Mouse (Mus musculus): ENCODE data around the gene Pnmal2. TPM values are rescaled to one million over a fixed set of nuclear protein-coding genes. Genes with fewer than 3 reads are reported as not detected.

Pnmal2 gene
- polyA plus RNA-seq, 1 experiment from 2014 or later: 12.2 TPM

- Histone ChIP-seq H3K27me3 (ENCODE audit: insufficient read depth, poor library complexity, severe bottlenecking) (peaks cover 18% of the 10 kb centered on the region), H3K36me3 (peaks cover 13% of the 10 kb centered on the region), H3K27ac (no peak overlapping the region), H3K4me3 (no peak overlapping the region), H3K9me3 (no peaks in the 10 kb centered on the region), H3K4me1 (replicated peaks) (peaks cover 41% of the 10 kb centered on the region)
- no peak for DNase-seq (ENCODE audit: low spot score)
- WGBS: 44% methylated on average over 10 of the region's 10 CpGs
These were observed 34.6 kb upstream of the Pnmal2 start for GRCm38 (mm10) chr7:16909909-16910308.

GRCm38 (mm10) chr7:16911904-16912303 is 32.6 kb upstream of the Pnmal2 start:
- H3K27ac ChIP-seq: no peak overlapping the region
- no peak for DNase-seq (ENCODE audit: low spot score)
- WGBS: 90% methylated on average over 3 of the region's 3 CpGs
- peaks cover 33% of the 10 kb centered on the region for H3K36me3 ChIP-seq
- H3K4me1 ChIP-seq (replicated peaks): peaks cover 22% of the 10 kb centered on the region
- no peak overlapping the region for H3K4me3 ChIP-seq
- H3K27me3 ChIP-seq (ENCODE audit: insufficient read depth, poor library complexity, severe bottlenecking): peaks cover 18% of the 10 kb centered on the region
- no peaks in the 10 kb centered on the region for H3K9me3 ChIP-seq

GRCm38 (mm10) chr7:16912360-16912759 is 32.1 kb upstream of the Pnmal2 start:
- Histone ChIP-seq H3K36me3 (peaks cover 37% of the 10 kb centered on the region), H3K27me3 (ENCODE audit: insufficient read depth, poor library complexity, severe bottlenecking) (peaks cover 18% of the 10 kb centered on the region), H3K4me3 (no peak overlapping the region), H3K27ac (no peak overlapping the region), H3K9me3 (no peaks in the 10 kb centered on the region), H3K4me1 (replicated peaks) (peaks cover 23% of the 10 kb centered on the region)
- DNase-seq (ENCODE audit: low spot score): no peak
- 84% methylated on average over 6 of the region's 6 CpGs for WGBS

GRCm38 (mm10) chr7:16913806-16914452 is 30.6 kb upstream of the Pnmal2 start:
- DNase-seq (ENCODE audit: low spot score): peak; percentile 77
- WGBS: 39% methylated on average over 10 of the region's 10 CpGs
- Histone ChIP-seq H3K27me3 (ENCODE audit: insufficient read depth, poor library complexity, severe bottlenecking) (peaks cover 7% of the 10 kb centered on the region; the same call in 1 of the 2 replicates), H3K4me3 (no peak overlapping the region), H3K27ac (no peak overlapping the region), H3K4me1 (replicated peaks) (peaks cover 27% of the 10 kb centered on the region), H3K9me3 (no peaks in the 10 kb centered on the region), H3K36me3 (peaks cover 53% of the 10 kb centered on the region)

GRCm38 (mm10) chr7:16914453-16915343 is 29.8 kb upstream of the Pnmal2 start:
- Histone ChIP-seq H3K9me3 (no peaks in the 10 kb centered on the region), H3K4me1 (replicated peaks) (peaks cover 27% of the 10 kb centered on the region), H3K27me3 (ENCODE audit: insufficient read depth, poor library complexity, severe bottlenecking) (peaks cover under 1% of the 10 kb centered on the region; the same call in 1 of the 2 replicates), H3K36me3 (peaks cover 61% of the 10 kb centered on the region), H3K27ac (no peak overlapping the region), H3K4me3 (no peak overlapping the region)
- no peak for DNase-seq (ENCODE audit: low spot score)
- 83% methylated on average over 18 of the region's 18 CpGs for WGBS

- DNase-seq (ENCODE audit: low spot score): no peak
- H3K36me3 ChIP-seq: peaks cover 67% of the 10 kb centered on the region
- no peaks in the 10 kb centered on the region for H3K9me3 ChIP-seq
- H3K27ac ChIP-seq: no peak overlapping the region
- H3K4me1 ChIP-seq (replicated peaks): peaks cover 35% of the 10 kb centered on the region
- 88% methylated on average over 32 of the region's 32 CpGs for WGBS
- H3K27me3 ChIP-seq (ENCODE audit: insufficient read depth, poor library complexity, severe bottlenecking): no peaks in the 10 kb centered on the region
- H3K4me3 ChIP-seq: no peak overlapping the region
These were observed 28.8 kb upstream of the Pnmal2 start for GRCm38 (mm10) chr7:16915461-16916340.

GRCm38 (mm10) chr7:16916342-16917265 is 27.9 kb upstream of the Pnmal2 start:
- Histone ChIP-seq H3K9me3 (no peaks in the 10 kb centered on the region), H3K27ac (no peak overlapping the region), H3K36me3 (peaks cover 76% of the 10 kb centered on the region), H3K4me3 (no peak overlapping the region), H3K27me3 (ENCODE audit: insufficient read depth, poor library complexity, severe bottlenecking) (no peaks in the 10 kb centered on the region), H3K4me1 (replicated peaks) (peaks cover 44% of the 10 kb centered on the region)
- WGBS: 86% methylated on average over 30 of the region's 30 CpGs
- DNase-seq (ENCODE audit: low spot score): no peak

- 89% methylated on average over 11 of the region's 11 CpGs for WGBS
These were observed 27.0 kb upstream of the Pnmal2 start for GRCm38 (mm10) chr7:16917447-16917846.

GRCm38 (mm10) chr7:16918014-16918413 is 26.5 kb upstream of the Pnmal2 start:
- DNase-seq (ENCODE audit: low spot score): no peak
- no peak overlapping the region for H3K4me3 ChIP-seq
- WGBS: 84% methylated on average over 9 of the region's 9 CpGs
- H3K27me3 ChIP-seq (ENCODE audit: insufficient read depth, poor library complexity, severe bottlenecking): no peaks in the 10 kb centered on the region
- peaks cover 78% of the 10 kb centered on the region for H3K36me3 ChIP-seq
- H3K27ac ChIP-seq: no peak overlapping the region
- H3K4me1 ChIP-seq (replicated peaks): peaks cover 59% of the 10 kb centered on the region
- no peaks in the 10 kb centered on the region for H3K9me3 ChIP-seq

More at GRCm38 (mm10) chr7:16917447-16917846, 27.0 kb upstream of the Pnmal2 start:
- Histone ChIP-seq H3K4me1 (replicated peaks) (peaks cover 53% of the 10 kb centered on the region), H3K27ac (no peak overlapping the region), H3K36me3 (peaks cover 78% of the 10 kb centered on the region), H3K27me3 (ENCODE audit: insufficient read depth, poor library complexity, severe bottlenecking) (no peaks in the 10 kb centered on the region), H3K4me3 (no peak overlapping the region), H3K9me3 (no peaks in the 10 kb centered on the region)
- no peak for DNase-seq (ENCODE audit: low spot score)

GRCm38 (mm10) chr7:16918670-16919069 is 25.8 kb upstream of the Pnmal2 start:
- no peaks in the 10 kb centered on the region for H3K9me3 ChIP-seq
- peaks cover 62% of the 10 kb centered on the region for H3K4me1 ChIP-seq (replicated peaks)
- no peak overlapping the region for H3K4me3 ChIP-seq
- peaks cover 77% of the 10 kb centered on the region for H3K36me3 ChIP-seq
- H3K27me3 ChIP-seq (ENCODE audit: insufficient read depth, poor library complexity, severe bottlenecking): no peaks in the 10 kb centered on the region
- H3K27ac ChIP-seq: no peak overlapping the region
- 86% methylated on average over 3 of the region's 3 CpGs for WGBS
- no peak for DNase-seq (ENCODE audit: low spot score)

GRCm38 (mm10) chr7:16919395-16920149 is 24.9 kb upstream of the Pnmal2 start:
- H3K4me1 ChIP-seq (replicated peaks): peaks cover 62% of the 10 kb centered on the region
- H3K27ac ChIP-seq: peak overlapping the region; percentile 63
- DNase-seq (ENCODE audit: low spot score): no peak
- peak overlapping the region; percentile 9; the same call in 1 of the 2 replicates for H3K4me3 ChIP-seq
- no peaks in the 10 kb centered on the region for H3K9me3 ChIP-seq
- H3K36me3 ChIP-seq: peaks cover 68% of the 10 kb centered on the region
- WGBS: 90% methylated on average over 13 of the region's 13 CpGs
- H3K27me3 ChIP-seq (ENCODE audit: insufficient read depth, poor library complexity, severe bottlenecking): no peaks in the 10 kb centered on the region

All from hindbrain, embryonic 10.5 days (tissue).